Mouse (Mus musculus): Measurements from ENCODE around the gene Lrrc34. TPM values are rescaled to one million over a fixed set of nuclear protein-coding genes. Genes with fewer than 3 reads are reported as not detected.
A peak's percentile ranks its signal among the peaks of the same experiment; 100 is the strongest.

The Lrrc34 gene
- total RNA-seq, 2 experiments from 2014 or later = 0.33 to 0.78 TPM

- DNase-seq (ENCODE audit: low spot score in 2 of 2) = peak; percentile 78 to 91
These were observed 46.5 kb downstream of the Lrrc34 start for GRCm38 (mm10) chr3:30601175-30601574.

GRCm38 (mm10) chr3:30600717-30601116, 47.0 kb downstream of the Lrrc34 start:
- DNase-seq (ENCODE audit: low spot score in 2 of 2) = peak; percentile 43 to 49

GRCm38 (mm10) chr3:30599711-30600545, 47.7 kb downstream of the Lrrc34 start, which contains the start of gene Actrt3:
Actrt3 (minus strand) TSS chr3:30599939.
- peak; percentile 40 to 52 for DNase-seq (ENCODE audit: low spot score in 2 of 2)

- DNase-seq (ENCODE audit: low spot score in 2 of 2) = no peak
These were observed 50.4 kb downstream of the Lrrc34 start for GRCm38 (mm10) chr3:30597271-30597670.

GRCm38 (mm10) chr3:30595111-30595832, 52.4 kb downstream of the Lrrc34 start:
- DNase-seq (ENCODE audit: low spot score in 2 of 2) = peak in 1 of 2 experiments; percentile 35

GRCm38 (mm10) chr3:30593719-30594485, 53.8 kb downstream of the Lrrc34 start:
- DNase-seq (ENCODE audit: low spot score in 2 of 2) = no peak

GRCm38 (mm10) chr3:30592418-30592853, 55.2 kb downstream of the Lrrc34 start:
- peak in 1 of 2 experiments; percentile 41 for DNase-seq (ENCODE audit: low spot score in 2 of 2)

GRCm38 (mm10) chr3:30588865-30589264, 58.8 kb downstream of the Lrrc34 start:
- no peak for DNase-seq (ENCODE audit: low spot score in 2 of 2)

Other genes starting within 250 kb of the Lrrc34 start
- gene Mecom, start 99.9 kb downstream of the Lrrc34 start, total RNA-seq (2021) = 1 to 10 TPM; 5.0 to 6.9 TPM
- gene Actrt3, start 47.9 kb downstream of the Lrrc34 start, total RNA-seq (2021) = 1 to 10 TPM; 1.4 to 1.5 TPM
- gene Mynn, start 45.8 kb downstream of the Lrrc34 start, total RNA-seq (2021) = 10 to 100 TPM; 15.7 to 16.6 TPM
- gene Lrriq4, start 3.4 kb downstream of the Lrrc34 start, total RNA-seq (2021) = not detected
- gene Lrrc31, start 52.0 kb upstream of the Lrrc34 start, total RNA-seq (2021) = not detected
- gene Samd7, start 98.4 kb upstream of the Lrrc34 start, total RNA-seq (2021) = not detected
- gene Sec62, start 145.0 kb upstream of the Lrrc34 start, total RNA-seq (2021) = 10 to 100 TPM; 95.7 to 96.2 TPM
- 1 to 10 TPM in 1 of 2 experiments, under 1 TPM in 1; 0.92 to 1.6 TPM for gene Gpr160, start 208.1 kb upstream of the Lrrc34 start, total RNA-seq (2021)